ENCODE assay signal across 23 mouse cellular contexts in genomic region chr11:76360255-76360654, GRCm38 (mm10). TPM values are rescaled to one million over a fixed set of nuclear protein-coding genes. Genes with fewer than 3 reads are reported as not detected.
DNase-seq lines count a peak whose midpoint lies in the region; ATAC-seq and TF ChIP-seq lines count a peak whose summit lies in the region.
"Had no signal": no experiment of that assay in that cellular context is flagged by ENCODE, and none has a peak within 500 bp of the region (broad histone marks: within the 10 kb centered on the region; RNA-seq: fewer than 3 reads in every experiment).

No protein-coding gene starts in this region.

- TF ChIP-seq CTCF in forebrain, postnatal 0 days (IDR thresholded peaks at IDR 0.05; ENCODE audit: low read depth), result no peak
- no peak for TF ChIP-seq CTCF in kidney, postnatal 0 days (IDR thresholded peaks at IDR 0.05; ENCODE audit: low read depth)
- no peak for TF ChIP-seq CTCF in ES-Bruce4 (IDR thresholded peaks at IDR 0.05; ENCODE audit: low read depth, low read length)

- WGBS in forebrain, embryonic 13.5 days, result 52% methylated on average over 6 of the region's 6 CpGs
- WGBS in forebrain, postnatal 0 days, result 75% methylated on average over 6 of the region's 6 CpGs
- WGBS in kidney, postnatal 0 days, result 76% methylated on average over 6 of the region's 6 CpGs
- WGBS in kidney, embryonic 14.5 days, result 68% methylated on average over 6 of the region's 6 CpGs

- H3K4me3 ChIP-seq in forebrain, embryonic 13.5 days, result no peak overlapping the region
- H3K4me3 ChIP-seq in forebrain, postnatal 0 days (ENCODE audit: low read depth, low read length), result no peak overlapping the region
- no peak overlapping the region for H3K4me3 ChIP-seq in kidney, postnatal 0 days (replicated peaks; ENCODE audit: low read depth, low read length)
- H3K4me3 ChIP-seq in kidney, embryonic 14.5 days (ENCODE audit: low read length), result no peak overlapping the region
- H3K4me3 ChIP-seq in ES-Bruce4 (ENCODE audit: low read depth, low read length), result no peak overlapping the region
- H3K4me3 ChIP-seq: embryonic facial prominence, embryonic 13.5 days; heart, embryonic 12.5 days; neural tube, embryonic 15.5 days had no signal

- no peaks in the 10 kb centered on the region for H3K9me3 ChIP-seq in forebrain, embryonic 13.5 days (replicated peaks)
- no peaks in the 10 kb centered on the region for H3K9me3 ChIP-seq in forebrain, postnatal 0 days (ENCODE audit: low read length)
- H3K9me3 ChIP-seq in kidney, postnatal 0 days (replicated peaks; ENCODE audit: low read length), result no peaks in the 10 kb centered on the region
- H3K9me3 ChIP-seq in kidney, embryonic 14.5 days (ENCODE audit: control insufficient read depth, low read length), result no peaks in the 10 kb centered on the region
- no peaks in the 10 kb centered on the region for H3K9me3 ChIP-seq in ES-Bruce4 (replicated peaks; ENCODE audit: control insufficient read depth, insufficient read depth, low read length, poor library complexity, severe bottlenecking)
- H3K9me3 ChIP-seq: embryonic facial prominence, embryonic 13.5 days; heart, embryonic 12.5 days; neural tube, embryonic 15.5 days had no signal

- H3K27ac ChIP-seq in forebrain, embryonic 13.5 days, result peak overlapping the region; percentile 22; the same call in 1 of the 2 replicates
- no peak overlapping the region for H3K27ac ChIP-seq in forebrain, postnatal 0 days (ENCODE audit: low read depth, low read length)
- H3K27ac ChIP-seq in kidney, postnatal 0 days, result peak overlapping the region; percentile 31
- H3K27ac ChIP-seq in kidney, embryonic 14.5 days (ENCODE audit: low read depth, low read length), result no peak overlapping the region
- H3K27ac ChIP-seq in ES-Bruce4 (ENCODE audit: insufficient read depth, low read length), result peak overlapping the region; percentile 21
- H3K27ac ChIP-seq: hindbrain, postnatal 0 days; neural tube, embryonic 15.5 days had no signal

- ATAC-seq in forebrain, embryonic 13.5 days, result no peak
- ATAC-seq in forebrain, postnatal 0 days, result no peak
- no peak for ATAC-seq in kidney, postnatal 0 days (replicated peaks; ENCODE audit: low FRiP score, low read depth)
- no peak for ATAC-seq in kidney, embryonic 14.5 days (ENCODE audit: low FRiP score, low TSS enrichment)
- ATAC-seq: activated CD4-positive, CD25-positive, alpha-beta regulatory T cell, adult 4 months; Patski had no signal

- no peak overlapping the region for H3K4me2 ChIP-seq in forebrain, embryonic 13.5 days
- no peak overlapping the region for H3K4me2 ChIP-seq in forebrain, postnatal 0 days (ENCODE audit: low read depth)
- H3K4me2 ChIP-seq in kidney, postnatal 0 days (ENCODE audit: low read length), result no peak overlapping the region
- no peak overlapping the region for H3K4me2 ChIP-seq in kidney, embryonic 14.5 days (replicated peaks; ENCODE audit: low read depth, low read length)
- H3K4me2 ChIP-seq: embryonic facial prominence, embryonic 13.5 days; heart, embryonic 12.5 days; liver, embryonic 11.5 days; neural tube, embryonic 15.5 days had no signal

- no peak overlapping the region for H3K9ac ChIP-seq in forebrain, embryonic 13.5 days
- no peak overlapping the region for H3K9ac ChIP-seq in forebrain, postnatal 0 days
- H3K9ac ChIP-seq in kidney, postnatal 0 days (ENCODE audit: low read depth, low read length), result no peak overlapping the region
- no peak overlapping the region for H3K9ac ChIP-seq in kidney, embryonic 14.5 days (ENCODE audit: low read depth, low read length)
- no peak overlapping the region for H3K9ac ChIP-seq in ES-Bruce4 (ENCODE audit: low read depth, poor library complexity, severe bottlenecking)
- H3K9ac ChIP-seq: embryonic facial prominence, embryonic 13.5 days; heart, embryonic 12.5 days; neural tube, embryonic 15.5 days had no signal

- H3K27me3 ChIP-seq in forebrain, embryonic 13.5 days, result no peaks in the 10 kb centered on the region
- H3K27me3 ChIP-seq in forebrain, postnatal 0 days (ENCODE audit: insufficient read depth, low read length), result no peaks in the 10 kb centered on the region
- no peaks in the 10 kb centered on the region for H3K27me3 ChIP-seq in kidney, postnatal 0 days (ENCODE audit: insufficient read depth, low read length)
- no peaks in the 10 kb centered on the region for H3K27me3 ChIP-seq in kidney, embryonic 14.5 days (ENCODE audit: control insufficient read depth, insufficient read depth, low read length)
- no peaks in the 10 kb centered on the region for H3K27me3 ChIP-seq in ES-Bruce4 (ENCODE audit: control insufficient read depth, insufficient read depth, low read length, poor library complexity, severe bottlenecking)
- H3K27me3 ChIP-seq: embryonic facial prominence, embryonic 13.5 days; heart, embryonic 12.5 days; neural tube, embryonic 15.5 days; Patski had no signal

- H3K4me1 ChIP-seq in forebrain, embryonic 13.5 days, result peaks cover 56% of the 10 kb centered on the region
- H3K4me1 ChIP-seq in forebrain, postnatal 0 days (ENCODE audit: insufficient read depth), result peaks cover 10% of the 10 kb centered on the region; the same call in 1 of the 2 replicates
- peaks cover 18% of the 10 kb centered on the region for H3K4me1 ChIP-seq in kidney, postnatal 0 days (replicated peaks; ENCODE audit: insufficient read depth, low read length)
- H3K4me1 ChIP-seq in kidney, embryonic 14.5 days (ENCODE audit: control insufficient read depth, insufficient read depth, low read length), result peaks cover 43% of the 10 kb centered on the region
- H3K4me1 ChIP-seq in ES-Bruce4 (ENCODE audit: control insufficient read depth, insufficient read depth, low read length), result peaks cover 17% of the 10 kb centered on the region

- peak; percentile 55 to 78 for DNase-seq in adrenal gland, adult (ENCODE audit: inconsistent age in 2 of 2, low spot score in 1 of 2)
- no peak for DNase-seq in adrenal gland, postnatal 4 days (ENCODE audit: low spot score in 2 of 2)
- no peak for DNase-seq in forebrain, postnatal 0 days
- DNase-seq in kidney, postnatal 0 days (ENCODE audit: low spot score), result no peak
- DNase-seq in testis, postnatal 14 days (ENCODE audit: low spot score), result no peak
- DNase-seq: cerebellum, adult 11 months; cerebellum, postnatal 10 days; kidney, adult 11 months; kidney, postnatal 25 days; left cerebral cortex, postnatal 4 days; lung, adult 18-20 months; lung, postnatal 14 days; right cerebral cortex, postnatal 25 days had no signal

- TF ChIP-seq POLR2A in ES-Bruce4 (IDR thresholded peaks at IDR 0.05; ENCODE audit: insufficient read depth, low read length), result no peak

- no peaks in the 10 kb centered on the region for H3K36me3 ChIP-seq in forebrain, embryonic 13.5 days (ENCODE audit: poor library complexity, severe bottlenecking)
- H3K36me3 ChIP-seq in forebrain, postnatal 0 days (ENCODE audit: insufficient read depth), result no peaks in the 10 kb centered on the region
- no peaks in the 10 kb centered on the region for H3K36me3 ChIP-seq in kidney, postnatal 0 days (ENCODE audit: insufficient read depth, low read length)
- no peaks in the 10 kb centered on the region for H3K36me3 ChIP-seq in kidney, embryonic 14.5 days (ENCODE audit: control insufficient read depth, insufficient read depth, low read length)
- H3K36me3 ChIP-seq in ES-Bruce4 (ENCODE audit: control insufficient read depth, insufficient read depth, low read length, poor library complexity, severe bottlenecking), result no peaks in the 10 kb centered on the region
- H3K36me3 ChIP-seq: embryonic facial prominence, embryonic 13.5 days; heart, embryonic 12.5 days; neural tube, embryonic 15.5 days had no signal

- TF ChIP-seq EP300 in ES-Bruce4 (IDR thresholded peaks at IDR 0.05; ENCODE audit: insufficient read depth, low read depth, low read length), result peak; percentile 86

RNA-seq across cellular contexts. Expression of gene Nxn, which starts 38.7 kb away (rescaled TPM):
- total RNA-seq in adrenal gland, postnatal 4 days (2021), result 10 to 100 TPM; 26.4 to 28.3 TPM
- 23.4 and 29.9 TPM in 2 replicates for polyA plus RNA-seq in forebrain, embryonic 13.5 days (2015; fragmentation: Nextera tagmentation; extraction: Ambion mirVana)
- total RNA-seq in forebrain, postnatal 0 days (2014; rRNA removed), result 19.0 and 22.1 TPM in 2 replicates
- 10.7 and 12.7 TPM in 2 replicates for polyA plus RNA-seq in forebrain, postnatal 0 days (2015; fragmentation: Nextera tagmentation; extraction: Ambion mirVana)
- polyA plus RNA-seq in kidney, postnatal 0 days (2015; fragmentation: Nextera tagmentation; extraction: Ambion mirVana), result 23.7 and 26.0 TPM in 2 replicates
- polyA plus RNA-seq in kidney, embryonic 14.5 days (2014; fragmentation: Nextera tagmentation; extraction: Ambion mirVana), result 29.3 and 38.0 TPM in 2 replicates
- 51.7 and 57.7 TPM in 2 replicates for polyA plus RNA-seq in ES-Bruce4 (2011; ENCODE audit: insufficient read depth, insufficient read length, low read depth, missing spikeins)

RNA-seq across cellular contexts. Expression of gene Timm22, which starts 46.5 kb away (rescaled TPM):
- 10 to 100 TPM; 46.5 to 52.9 TPM for total RNA-seq in adrenal gland, postnatal 4 days (2021)
- polyA plus RNA-seq in forebrain, embryonic 13.5 days (2015; fragmentation: Nextera tagmentation; extraction: Ambion mirVana), result 102 and 104 TPM in 2 replicates
- 48.6 and 56.6 TPM in 2 replicates for total RNA-seq in forebrain, postnatal 0 days (2014; rRNA removed)
- 93.2 and 98.2 TPM in 2 replicates for polyA plus RNA-seq in forebrain, postnatal 0 days (2015; fragmentation: Nextera tagmentation; extraction: Ambion mirVana)
- polyA plus RNA-seq in kidney, postnatal 0 days (2015; fragmentation: Nextera tagmentation; extraction: Ambion mirVana), result 122 and 128 TPM in 2 replicates
- polyA plus RNA-seq in kidney, embryonic 14.5 days (2014; fragmentation: Nextera tagmentation; extraction: Ambion mirVana), result 113 and 139 TPM in 2 replicates
- polyA plus RNA-seq in ES-Bruce4 (2011; ENCODE audit: insufficient read depth, insufficient read length, low read depth, missing spikeins), result 16.9 and 19.1 TPM in 2 replicates

Comparison
In these comparisons a context has a peak if more than half of its experiments do, and no peak if none do; other contexts are left out.
1. DNase-seq: peak in adrenal gland, adult (2 of 2); none in adrenal gland, postnatal 4 days (0 of 2), forebrain, postnatal 0 days (single experiment), kidney, postnatal 0 days (single experiment) and testis, postnatal 14 days (single experiment).
2. H3K27ac ChIP-seq: peak in forebrain, embryonic 13.5 days (single experiment), kidney, postnatal 0 days (single experiment) and ES-Bruce4 (single experiment); none in forebrain, postnatal 0 days (single experiment) and kidney, embryonic 14.5 days (single experiment).